Mouse (Mus musculus): ENCODE data around the gene Slc6a8. TPM values are rescaled to one million over a fixed set of nuclear protein-coding genes. Genes with fewer than 3 reads are reported as not detected.

The Slc6a8 gene
- total and polyA plus RNA-seq, 2 experiments from 2014 or later: 11.9 to 99.7 TPM

DNA sequence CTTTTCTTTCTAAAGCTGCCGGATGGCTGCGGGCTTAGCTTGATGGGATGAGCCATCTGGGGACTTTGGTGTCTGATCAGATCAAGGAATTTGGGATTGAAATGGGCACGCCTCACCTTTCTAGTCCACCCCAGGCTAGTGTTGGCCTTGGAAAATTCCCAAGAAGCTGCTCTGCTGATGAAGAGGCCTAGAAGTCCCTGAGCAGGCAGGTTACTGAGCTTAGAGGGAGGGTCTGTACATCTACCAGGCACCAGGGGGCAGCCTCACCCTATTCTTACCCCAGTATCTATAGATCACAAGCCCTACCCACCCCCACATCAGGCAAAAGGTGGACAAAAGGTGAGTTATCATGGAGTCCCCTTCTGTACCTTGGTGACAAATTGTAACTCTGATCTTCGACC is 919 bp upstream of the Slc6a8 start:
- Histone ChIP-seq H3K27me3 (ENCODE audit: control insufficient read depth, insufficient read depth, low read length) (no peaks in the 10 kb centered on the region), H3K27ac (ENCODE audit: low read depth) (no peak overlapping the region), H3K9me3 (replicated peaks; ENCODE audit: control insufficient read depth, low read length) (no peaks in the 10 kb centered on the region), H3K9ac (replicated peaks; ENCODE audit: low read depth, low read length) (no peak overlapping the region), H3K4me3 (ENCODE audit: low read depth, low read length) (no peak overlapping the region), H3K4me1 (ENCODE audit: control insufficient read depth, insufficient read depth) (no peaks in the 10 kb centered on the region; the same call in 1 of the 2 replicates), H3K36me3 (replicated peaks; ENCODE audit: control insufficient read depth, insufficient read depth, low read length) (no peaks in the 10 kb centered on the region; the same call in 1 of the 2 replicates), H3K4me2 (ENCODE audit: low read depth, low read length) (peak overlapping the region; percentile 81; the same call in 1 of the 2 replicates)
- DNase-seq (ENCODE audit: low spot score): peak; percentile 43
- 65% methylated on average over 4 of the region's 4 CpGs for WGBS
- no peak for TF ChIP-seq EP300 (IDR thresholded peaks at IDR 0.05; ENCODE audit: low read depth)
- peak; percentile 53 for TF ChIP-seq CTCF (IDR thresholded peaks at IDR 0.05; ENCODE audit: low read depth)
- ATAC-seq (ENCODE audit: insufficient read depth, low read depth): peak; percentile 50

DNA sequence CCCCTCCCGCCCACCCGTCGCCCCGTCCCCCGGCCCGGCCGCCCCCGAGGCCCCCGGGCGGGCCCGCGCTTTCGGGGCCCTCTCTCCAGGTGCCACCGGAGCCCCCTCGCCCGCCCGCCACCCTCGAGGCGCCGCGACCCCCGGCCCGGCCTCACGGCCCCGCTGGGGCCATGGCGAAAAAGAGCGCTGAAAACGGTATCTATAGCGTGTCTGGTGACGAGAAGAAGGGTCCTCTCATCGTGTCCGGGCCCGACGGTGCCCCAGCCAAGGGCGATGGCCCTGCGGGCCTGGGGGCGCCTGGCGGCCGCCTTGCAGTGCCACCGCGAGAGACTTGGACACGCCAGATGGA is 643 bp downstream of the Slc6a8 start:
- Histone ChIP-seq H3K9ac (replicated peaks; ENCODE audit: low read depth, low read length) (peak overlapping the region; percentile 90), H3K27me3 (ENCODE audit: control insufficient read depth, insufficient read depth, low read length) (no peaks in the 10 kb centered on the region), H3K4me1 (ENCODE audit: control insufficient read depth, insufficient read depth) (no peaks in the 10 kb centered on the region; the same call in 1 of the 2 replicates), H3K4me2 (ENCODE audit: low read depth, low read length) (peak overlapping the region; percentile 81), H3K9me3 (replicated peaks; ENCODE audit: control insufficient read depth, low read length) (no peaks in the 10 kb centered on the region), H3K27ac (ENCODE audit: low read depth) (peak overlapping the region; percentile 87), H3K4me3 (ENCODE audit: low read depth, low read length) (peak overlapping the region; percentile 74), H3K36me3 (replicated peaks; ENCODE audit: control insufficient read depth, insufficient read depth, low read length) (peaks cover 13% of the 10 kb centered on the region)
- TF ChIP-seq CTCF (IDR thresholded peaks at IDR 0.05; ENCODE audit: low read depth) (no peak), EP300 (IDR thresholded peaks at IDR 0.05; ENCODE audit: low read depth) (no peak)
- DNase-seq (ENCODE audit: low spot score) (no peak), ATAC-seq (ENCODE audit: insufficient read depth, low read depth) (no peak; the same call in 1 of the 2 replicates)
- WGBS: 15% methylated on average over 18 of the region's 42 CpGs

- H3K36me3 ChIP-seq (replicated peaks; ENCODE audit: control insufficient read depth, insufficient read depth, low read length): peaks cover 15% of the 10 kb centered on the region
- H3K27ac ChIP-seq (ENCODE audit: low read depth): peak overlapping the region; percentile 87
- no peaks in the 10 kb centered on the region for H3K27me3 ChIP-seq (ENCODE audit: control insufficient read depth, insufficient read depth, low read length)
- H3K4me2 ChIP-seq (ENCODE audit: low read depth, low read length): peak overlapping the region; percentile 81
- DNase-seq (ENCODE audit: low spot score) (peak; percentile 27), ATAC-seq (ENCODE audit: insufficient read depth, low read depth) (peak; percentile 42)
- H3K4me3 ChIP-seq (ENCODE audit: low read depth, low read length): peak overlapping the region; percentile 74
- H3K4me1 ChIP-seq (ENCODE audit: control insufficient read depth, insufficient read depth): no peaks in the 10 kb centered on the region; the same call in 1 of the 2 replicates
- TF ChIP-seq CTCF (IDR thresholded peaks at IDR 0.05; ENCODE audit: low read depth): no peak
- no peak for TF ChIP-seq EP300 (IDR thresholded peaks at IDR 0.05; ENCODE audit: low read depth)
- no peaks in the 10 kb centered on the region for H3K9me3 ChIP-seq (replicated peaks; ENCODE audit: control insufficient read depth, low read length)
- WGBS: 26% methylated on average over 20 of the region's 20 CpGs
- peak overlapping the region; percentile 90 for H3K9ac ChIP-seq (replicated peaks; ENCODE audit: low read depth, low read length)
Observed at GRCm38 (mm10) chrX:73673968-73674661, 1.2 kb downstream of the Slc6a8 start.

DNA sequence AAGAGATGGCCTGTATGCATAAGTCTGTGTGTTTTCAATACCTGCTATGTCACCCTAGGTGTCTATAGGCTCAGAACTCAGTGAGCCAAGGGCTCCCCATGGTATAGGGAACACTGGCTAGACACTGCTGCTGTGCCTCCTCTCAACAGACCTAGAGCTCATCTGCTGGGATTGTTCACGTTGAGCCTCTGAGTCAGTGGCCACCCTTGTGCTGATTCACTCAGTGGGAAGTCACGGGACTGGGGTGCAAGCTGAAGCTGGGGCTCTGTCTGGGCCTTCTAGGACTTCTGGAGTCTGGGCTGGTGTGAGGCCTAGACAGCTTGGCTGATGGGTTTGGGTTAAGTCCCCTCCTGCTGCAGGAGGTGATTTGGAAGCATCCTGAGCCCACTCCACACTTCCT is 2.3 kb downstream of the Slc6a8 start:
- Histone ChIP-seq H3K27me3 (ENCODE audit: control insufficient read depth, insufficient read depth, low read length) (no peaks in the 10 kb centered on the region), H3K4me2 (ENCODE audit: low read depth, low read length) (peak overlapping the region; percentile 81), H3K4me3 (ENCODE audit: low read depth, low read length) (peak overlapping the region; percentile 74; the same call in 1 of the 2 replicates), H3K9ac (replicated peaks; ENCODE audit: low read depth, low read length) (no peak overlapping the region), H3K4me1 (ENCODE audit: control insufficient read depth, insufficient read depth) (no peaks in the 10 kb centered on the region; the same call in 1 of the 2 replicates), H3K9me3 (replicated peaks; ENCODE audit: control insufficient read depth, low read length) (no peaks in the 10 kb centered on the region), H3K36me3 (replicated peaks; ENCODE audit: control insufficient read depth, insufficient read depth, low read length) (peaks cover 25% of the 10 kb centered on the region), H3K27ac (ENCODE audit: low read depth) (no peak overlapping the region)
- DNase-seq (ENCODE audit: low spot score) (no peak), ATAC-seq (ENCODE audit: insufficient read depth, low read depth) (no peak)
- 52% methylated on average over 2 of the region's 2 CpGs for WGBS
- no peak for TF ChIP-seq CTCF (IDR thresholded peaks at IDR 0.05; ENCODE audit: low read depth)
- no peak for TF ChIP-seq EP300 (IDR thresholded peaks at IDR 0.05; ENCODE audit: low read depth)

GRCm38 (mm10) chrX:73676668-73677067 is 3.7 kb downstream of the Slc6a8 start:
- Histone ChIP-seq H3K27me3 (ENCODE audit: control insufficient read depth, insufficient read depth, low read length) (no peaks in the 10 kb centered on the region), H3K4me3 (ENCODE audit: low read depth, low read length) (no peak overlapping the region), H3K4me2 (ENCODE audit: low read depth, low read length) (no peak overlapping the region), H3K9me3 (replicated peaks; ENCODE audit: control insufficient read depth, low read length) (no peaks in the 10 kb centered on the region), H3K9ac (replicated peaks; ENCODE audit: low read depth, low read length) (no peak overlapping the region), H3K36me3 (replicated peaks; ENCODE audit: control insufficient read depth, insufficient read depth, low read length) (peaks cover 33% of the 10 kb centered on the region), H3K27ac (ENCODE audit: low read depth) (no peak overlapping the region), H3K4me1 (ENCODE audit: control insufficient read depth, insufficient read depth) (no peaks in the 10 kb centered on the region; the same call in 1 of the 2 replicates)
- WGBS: 92% methylated on average over 4 of the region's 4 CpGs
- DNase-seq (ENCODE audit: low spot score) (no peak), ATAC-seq (ENCODE audit: insufficient read depth, low read depth) (no peak)
- TF ChIP-seq EP300 (IDR thresholded peaks at IDR 0.05; ENCODE audit: low read depth) (no peak), CTCF (IDR thresholded peaks at IDR 0.05; ENCODE audit: low read depth) (no peak)
